Mouse (Mus musculus): ENCODE measurements at regions not wholly inside any gene's neighbourhood (a gene's known extent, or its start where the extent isn't known, plus 50 kb on each side); places are given as distances from the start of the nearest gene placed in this dataset.

DNA sequence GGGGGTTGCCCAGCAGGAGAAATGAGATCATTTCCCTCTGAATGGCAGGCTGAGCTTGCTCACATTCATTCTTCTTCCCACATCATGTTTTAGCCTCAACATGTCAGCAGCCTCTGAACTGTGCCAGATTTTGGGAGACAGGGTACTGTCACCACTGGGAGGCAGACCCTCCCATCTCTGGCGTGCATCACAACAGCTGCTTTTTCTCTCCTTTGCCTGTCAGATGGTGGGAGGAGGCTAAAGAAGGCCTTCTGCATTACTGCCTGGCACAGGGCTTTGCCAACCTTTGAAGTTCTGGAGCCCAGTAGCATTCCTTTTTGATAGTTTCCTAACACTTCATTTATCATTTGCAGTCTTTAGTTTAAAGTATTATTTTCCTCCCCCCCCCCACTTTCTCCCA lies 148.0 kb upstream of the Cldn34b3 start:
- TF ChIP-seq CTCF (IDR thresholded peaks at IDR 0.05; ENCODE audit: control insufficient read depth, insufficient read depth, insufficient read length), result no peak
- no peak for TF ChIP-seq USF1 (IDR thresholded peaks at IDR 0.05; ENCODE audit: low read depth)
- TF ChIP-seq MYOD1 (IDR thresholded peaks at IDR 0.05; ENCODE audit: control insufficient read depth, insufficient read length, low read depth), result peak; percentile 35

Data from C2C12 (cell line).